Mouse (Mus musculus) right cerebral cortex, postnatal 10 days (tissue): ENCODE results near the gene Ccnh.
"Not testable (repeated sequence)": the region's sequence is repeated elsewhere in the genome, so short reads cannot be mapped to it uniquely, and the experiment has no call there.

Experiments used
- DNase-seq, 2 experiments: peaks; one replicate each; pipeline ENCODE4 v3.0.0; 2021; ENCODE audit warnings: low spot score in 2 of 2

Ccnh gene

GRCm38 (mm10) chr13:85188903-85189643 lies at the start of gene Ccnh:
Gene Ccnh, plus strand, starts transcription at chr13:85189408.
- DNase-seq = peak; percentile 96

GRCm38 (mm10) chr13:85143361-85143760 lies 45.8 kb upstream of the Ccnh start:
- not testable (repeated sequence) for DNase-seq

- DNase-seq = no peak
Observed at GRCm38 (mm10) chr13:85146471-85146870, 42.7 kb upstream of the Ccnh start.

GRCm38 (mm10) chr13:85154746-85155145 lies 34.5 kb upstream of the Ccnh start:
- DNase-seq = no peak

- no peak for DNase-seq
Observed at GRCm38 (mm10) chr13:85159971-85160370, 29.2 kb upstream of the Ccnh start.

DNA sequence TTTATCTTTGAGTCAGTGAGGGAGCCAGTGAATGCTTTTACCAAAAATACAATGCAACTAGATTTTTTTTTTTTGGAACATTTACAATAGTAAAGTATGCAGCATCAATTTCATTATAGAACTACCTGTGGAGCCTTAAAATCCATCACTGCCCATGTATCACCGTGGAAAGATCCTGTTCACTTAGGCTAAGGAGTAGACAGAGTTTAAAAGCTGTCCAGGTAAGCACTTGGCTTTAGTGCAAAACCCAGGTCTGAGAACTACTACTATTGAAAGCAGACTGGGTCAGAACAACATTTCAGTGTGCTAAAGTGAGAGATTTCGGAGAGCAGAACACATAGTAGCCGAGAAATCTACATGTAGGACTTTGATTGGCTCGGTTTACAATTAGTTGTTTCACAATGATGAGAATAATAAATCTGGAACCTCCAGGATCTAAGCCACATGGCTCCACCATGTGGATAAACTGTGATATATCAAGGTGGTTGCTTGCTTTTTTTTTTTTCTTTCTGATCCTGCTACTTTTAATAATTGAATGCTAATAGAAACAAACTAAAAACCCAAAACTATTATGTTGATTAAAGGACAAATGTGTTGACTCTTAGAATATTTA lies 24.6 kb upstream of the Ccnh start:
- DNase-seq = peak in 1 of 2 experiments; percentile 37

DNA sequence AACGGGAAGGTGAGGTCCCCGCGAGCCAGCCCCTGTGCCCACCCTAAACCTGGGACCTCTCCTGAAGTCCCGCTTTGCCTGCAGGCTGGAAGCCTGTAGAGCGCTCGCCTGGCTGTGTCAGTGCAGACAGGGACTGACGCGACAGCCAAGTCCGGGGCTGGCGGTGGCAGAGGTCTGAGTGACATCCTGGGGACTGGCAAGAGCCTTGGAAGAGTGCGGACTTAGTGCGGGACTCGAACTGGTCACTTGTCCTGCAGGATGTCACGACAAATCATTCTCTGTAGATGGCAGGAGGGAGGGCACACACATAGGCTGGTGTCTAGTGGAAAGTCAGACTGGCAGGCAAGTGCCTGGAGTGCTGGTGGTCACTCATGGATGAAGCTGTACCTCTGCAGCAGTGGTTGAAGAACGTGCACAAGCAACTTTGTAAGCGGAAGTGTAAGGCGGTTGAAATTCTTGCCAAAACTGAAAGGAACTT lies 475 bp downstream of the Ccnh start:
- no peak for DNase-seq

DNA sequence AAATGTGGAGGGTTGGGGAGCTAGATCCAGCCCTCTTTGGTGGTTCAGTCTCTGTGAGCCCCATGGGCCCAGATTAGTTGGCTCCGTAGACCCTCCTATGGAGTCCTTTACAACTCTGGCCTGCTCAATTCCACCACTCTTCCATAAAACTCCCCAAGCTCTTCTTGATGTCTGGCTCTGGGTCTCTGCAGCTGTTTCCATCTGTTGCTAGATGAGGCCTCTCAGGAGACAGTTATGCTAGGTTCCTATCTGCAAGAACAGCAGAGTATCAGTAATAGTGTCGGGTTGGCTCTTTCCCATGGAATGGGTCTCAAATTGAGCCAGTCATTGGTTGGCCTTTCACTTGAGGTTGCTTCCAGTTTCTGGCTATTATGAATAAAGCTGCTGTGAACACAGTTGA lies 2.0 kb downstream of the Ccnh start:
- no peak for DNase-seq

- no peak for DNase-seq
Observed at GRCm38 (mm10) chr13:85207493-85207892, 18.3 kb downstream of the Ccnh start.

DNA sequence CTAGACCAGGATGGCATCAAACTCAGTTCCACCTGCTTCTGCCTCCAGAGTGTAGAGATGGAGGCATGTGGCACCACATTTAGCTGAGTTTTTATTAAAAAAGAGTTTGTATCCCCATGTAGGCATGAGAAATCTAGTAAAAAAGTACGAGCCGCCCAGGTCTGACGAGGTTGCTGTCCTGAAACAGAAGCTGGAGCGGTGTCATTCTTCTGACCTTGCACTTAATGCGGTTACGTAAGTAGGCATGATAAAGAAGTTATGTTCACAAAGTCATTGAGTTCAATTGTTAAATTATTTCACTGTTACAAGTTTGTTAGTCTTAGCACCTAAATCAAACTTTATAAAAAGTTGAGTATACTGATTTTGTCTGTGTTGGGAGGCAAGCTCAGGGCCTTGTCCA lies 19.4 kb downstream of the Ccnh start:
- no peak for DNase-seq

GRCm38 (mm10) chr13:85210353-85210752 lies 21.1 kb downstream of the Ccnh start:
- DNase-seq = no peak

GRCm38 (mm10) chr13:85218656-85219055 lies 29.4 kb downstream of the Ccnh start:
- no peak for DNase-seq

DNA sequence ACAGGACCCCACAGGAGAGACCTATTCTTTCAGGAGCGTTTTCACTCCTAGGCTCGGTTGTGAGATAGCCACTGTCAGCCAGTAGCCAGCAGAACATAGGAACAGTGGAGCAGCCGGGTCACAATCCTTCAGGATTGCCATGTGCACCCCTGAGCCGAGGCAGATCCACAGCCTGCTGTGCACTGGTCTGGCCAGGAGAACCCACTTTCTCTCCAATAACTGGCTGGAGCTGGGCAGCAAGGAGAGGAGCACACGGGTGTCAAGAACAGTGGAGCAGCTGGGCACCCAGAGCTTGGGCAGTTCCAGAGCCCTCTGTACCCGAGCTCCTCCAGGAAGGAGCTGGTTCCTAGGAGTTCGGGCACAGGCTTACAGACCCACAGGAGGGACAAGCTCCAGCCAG lies 49.6 kb downstream of the Ccnh start:
- DNase-seq = no peak
